Mouse (Mus musculus) T-cell, adult 2 months (primary cell): ENCODE results near the gene Sf3b4.
"Not testable (repeated sequence)": the region's sequence is repeated elsewhere in the genome, so short reads cannot be mapped to it uniquely, and the experiment has no call there.

Experiments
- DNase-seq: peaks from one replicate; pipeline ENCODE4 v3.0.0; 2022; ENCODE audit warnings: low spot score

The Sf3b4 gene

GRCm38 (mm10) chr3:96220131-96220764, 48.1 kb downstream of the Sf3b4 start:
- not testable (repeated sequence) for DNase-seq

GRCm38 (mm10) chr3:96220765-96221639, 48.9 kb downstream of the Sf3b4 start, which contains the start of the genes Hist2h2ac and Hist2h2be:
Gene Hist2h2ac, minus strand, starts transcription at chr3:96220880.
Gene Hist2h2be, plus strand, starts transcription at chr3:96221119.
- DNase-seq, result peak; percentile 85

GRCm38 (mm10) chr3:96221640-96222038, 49.5 kb downstream of the Sf3b4 start:
- DNase-seq, result no peak

GRCm38 (mm10) chr3:96222774-96223173, 50.6 kb downstream of the Sf3b4 start:
- DNase-seq, result no peak

GRCm38 (mm10) chr3:96225421-96225820, 53.3 kb downstream of the Sf3b4 start:
- DNase-seq, result no peak
